Mouse (Mus musculus) cerebellum, postnatal 10 days (tissue): ENCODE data around the gene Gm4792.

Experiments used
- DNase-seq, 2 experiments: peaks; one replicate each; pipeline ENCODE4 v3.0.0; 2021; ENCODE audit warnings: mixed read lengths in 2 of 2

Gene Gm4792

DNA sequence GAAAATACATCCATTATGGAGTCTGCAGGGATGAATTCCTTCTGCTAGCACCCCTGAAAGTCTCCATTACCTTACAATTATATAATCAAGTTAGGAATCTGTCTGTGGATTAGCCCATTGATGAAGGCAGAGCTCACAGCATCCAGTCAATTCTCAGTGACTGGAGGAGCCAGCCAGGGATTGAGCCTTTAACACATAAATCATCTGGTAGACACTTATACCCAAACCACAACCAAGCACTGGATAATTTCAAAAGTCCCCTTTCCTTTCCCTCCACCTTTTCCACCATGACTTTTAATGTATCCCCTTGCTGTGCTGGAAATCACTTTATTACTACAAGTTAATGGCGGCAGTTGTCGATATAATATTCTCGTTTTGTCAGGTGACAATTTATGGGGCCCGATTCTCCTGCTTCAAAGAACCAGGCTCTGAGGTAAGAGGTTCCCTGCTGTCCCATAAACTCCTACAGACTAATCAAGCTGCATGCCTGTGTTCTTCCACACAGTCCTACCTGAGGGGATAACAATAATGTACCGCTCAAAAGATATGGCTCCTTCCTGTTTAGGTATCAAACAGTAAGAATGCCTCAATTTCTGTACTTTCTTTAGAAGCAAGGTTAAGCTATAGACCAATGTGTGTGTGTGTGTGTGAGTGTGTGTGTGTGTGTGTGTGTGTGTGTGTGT, 2.4 kb downstream of the Gm4792 start:
- DNase-seq = no peak

GRCm38 (mm10) chr10:94294933-94295750, 3.4 kb downstream of the Gm4792 start:
- peak; percentile 86 to 87 for DNase-seq

DNA sequence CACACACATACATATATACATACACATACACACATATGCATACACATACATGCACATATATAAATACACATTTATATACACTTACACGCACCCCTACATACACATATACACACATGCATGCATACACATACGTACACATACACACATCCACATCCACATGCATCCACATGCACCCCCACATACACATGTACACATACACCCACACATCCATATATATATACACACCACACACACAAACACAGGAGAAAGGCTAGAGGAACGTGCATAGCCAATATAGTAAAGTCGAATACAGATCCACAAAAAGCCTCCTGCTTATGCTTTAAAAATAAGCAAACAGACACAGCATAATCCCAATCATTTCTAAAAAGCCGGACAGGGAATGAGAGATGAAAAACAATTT, 4.1 kb downstream of the Gm4792 start:
- DNase-seq = no peak

DNA sequence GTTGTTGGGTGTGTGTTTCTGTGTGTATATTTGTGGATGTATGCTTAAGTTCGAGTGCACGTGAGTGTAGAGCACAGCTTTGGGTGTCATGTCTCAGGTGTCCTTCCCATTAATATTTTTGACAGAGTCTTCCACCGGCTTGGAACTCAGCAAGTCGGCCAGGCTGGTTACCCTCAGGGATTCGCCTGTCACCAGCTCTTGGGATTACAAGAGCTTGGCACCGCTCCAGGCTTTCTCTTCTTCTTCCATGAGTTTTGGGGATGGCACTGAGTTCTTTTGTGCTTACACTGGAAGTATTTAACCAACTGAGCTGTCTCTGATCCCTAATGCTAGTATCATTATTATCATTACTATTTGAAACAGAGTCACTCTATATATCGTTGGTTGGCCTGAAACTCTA, 15.7 kb downstream of the Gm4792 start:
- DNase-seq = peak; percentile 56 to 58

DNA sequence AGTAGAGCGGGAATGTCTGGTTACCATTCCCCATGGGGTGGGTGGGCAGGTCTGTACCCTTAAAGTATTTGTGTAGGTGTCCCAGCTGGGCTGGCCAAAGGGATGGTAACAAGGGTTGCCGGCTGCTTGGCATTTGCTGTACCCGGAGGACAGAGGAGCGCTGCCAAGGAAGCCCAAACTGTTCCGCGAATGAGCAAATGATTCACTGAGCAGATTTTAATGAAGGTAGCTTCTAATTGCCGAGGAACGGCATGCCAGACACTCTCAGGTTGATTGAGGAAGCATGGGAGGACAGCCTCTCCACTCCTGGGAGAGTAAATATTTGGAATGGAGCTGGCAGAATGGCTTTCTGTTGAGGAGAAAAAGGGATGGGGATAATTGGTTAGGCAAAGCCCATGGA, 16.3 kb downstream of the Gm4792 start:
- DNase-seq = peak; percentile 79 to 83

GRCm38 (mm10) chr10:94276511-94276910, 22.0 kb downstream of the Gm4792 start:
- DNase-seq = no peak

DNA sequence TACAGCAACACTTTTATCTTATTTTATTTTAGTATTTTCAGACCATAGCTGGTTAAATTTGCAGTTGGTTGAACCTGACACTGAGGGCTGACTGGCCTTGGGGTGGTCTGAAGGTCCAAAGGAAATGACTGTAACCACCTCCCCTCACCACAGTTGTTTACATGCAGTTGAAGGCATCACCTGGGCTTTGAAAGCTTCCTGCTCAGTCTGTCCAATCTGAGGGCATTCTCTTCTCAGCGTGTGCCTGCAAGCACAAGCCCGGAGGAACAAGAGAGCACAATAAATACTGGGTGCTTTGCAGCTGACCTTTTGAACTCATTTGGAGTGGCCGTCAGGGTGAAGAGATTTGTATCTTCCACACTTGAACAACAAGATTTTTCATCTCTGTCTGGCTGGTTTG, 23.2 kb downstream of the Gm4792 start:
- no peak for DNase-seq

DNA sequence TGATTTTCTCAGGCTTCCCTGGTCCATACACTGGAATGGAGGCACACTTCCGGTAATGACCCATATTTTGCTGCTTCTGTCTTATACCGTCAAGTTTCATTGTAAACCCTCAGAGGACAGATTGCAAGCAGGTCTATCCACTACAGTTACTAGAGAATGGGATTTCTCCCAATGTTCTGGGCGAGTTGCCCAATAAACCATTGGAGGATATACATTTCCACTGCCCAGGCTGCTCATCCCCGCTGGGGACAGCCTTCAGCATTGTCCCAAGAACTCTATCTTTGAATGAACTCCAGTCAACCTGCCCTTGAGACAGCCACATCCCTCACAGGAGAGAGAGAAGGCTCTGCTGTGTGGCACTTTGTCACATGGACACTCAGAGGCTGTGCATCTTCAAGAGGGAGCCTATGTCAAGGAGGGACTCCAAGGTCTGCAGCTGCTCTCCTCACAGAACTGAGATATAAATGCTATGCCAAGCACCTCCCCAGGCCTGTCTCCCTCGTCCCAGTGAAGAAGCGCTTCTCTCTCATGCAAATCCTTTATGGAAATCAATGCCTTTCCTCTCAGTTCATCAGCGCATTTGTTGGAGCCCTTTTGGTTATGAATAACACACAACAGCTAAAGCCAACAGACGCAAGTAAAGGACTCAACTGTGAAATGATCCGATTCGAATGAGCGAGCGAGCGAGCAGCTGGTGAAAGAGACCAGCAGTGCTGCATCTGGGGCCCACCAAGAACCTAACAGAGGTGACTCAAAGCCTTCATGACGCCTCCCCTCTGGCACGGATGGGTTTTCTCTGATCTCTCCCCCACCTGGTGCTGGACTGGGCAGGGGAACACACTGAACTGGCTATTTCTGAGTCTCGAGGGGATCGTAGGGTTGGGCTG, 32.6 kb downstream of the Gm4792 start:
- peak; percentile 69 to 75 for DNase-seq

GRCm38 (mm10) chr10:94263211-94263610, 35.3 kb downstream of the Gm4792 start:
- no peak for DNase-seq

GRCm38 (mm10) chr10:94262646-94263045, 35.9 kb downstream of the Gm4792 start:
- no peak for DNase-seq

DNA sequence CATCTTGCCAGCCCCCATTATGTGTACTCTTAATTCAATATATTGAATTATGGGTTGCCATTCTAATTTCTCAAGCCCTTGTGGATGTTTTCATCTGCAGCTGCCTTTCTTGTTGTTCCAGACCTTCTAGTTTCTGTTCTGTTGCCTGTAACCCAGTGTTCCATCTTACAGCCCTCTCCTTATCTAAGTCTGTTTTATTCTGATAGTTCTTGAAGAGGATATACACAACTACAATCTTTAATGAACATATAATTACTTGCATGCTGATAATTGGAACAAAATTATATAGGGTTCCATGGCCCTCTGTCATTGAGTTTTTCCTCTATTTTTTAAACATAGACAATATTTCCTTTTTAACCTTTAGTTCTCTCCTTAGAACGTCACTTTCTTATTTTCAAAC, 38.0 kb downstream of the Gm4792 start:
- no peak for DNase-seq

- no peak for DNase-seq
Measured at GRCm38 (mm10) chr10:94256518-94256917, 42.0 kb downstream of the Gm4792 start.

GRCm38 (mm10) chr10:94255744-94256143, 42.8 kb downstream of the Gm4792 start:
- no peak for DNase-seq

GRCm38 (mm10) chr10:94254766-94255165, 43.7 kb downstream of the Gm4792 start:
- no peak for DNase-seq

DNA sequence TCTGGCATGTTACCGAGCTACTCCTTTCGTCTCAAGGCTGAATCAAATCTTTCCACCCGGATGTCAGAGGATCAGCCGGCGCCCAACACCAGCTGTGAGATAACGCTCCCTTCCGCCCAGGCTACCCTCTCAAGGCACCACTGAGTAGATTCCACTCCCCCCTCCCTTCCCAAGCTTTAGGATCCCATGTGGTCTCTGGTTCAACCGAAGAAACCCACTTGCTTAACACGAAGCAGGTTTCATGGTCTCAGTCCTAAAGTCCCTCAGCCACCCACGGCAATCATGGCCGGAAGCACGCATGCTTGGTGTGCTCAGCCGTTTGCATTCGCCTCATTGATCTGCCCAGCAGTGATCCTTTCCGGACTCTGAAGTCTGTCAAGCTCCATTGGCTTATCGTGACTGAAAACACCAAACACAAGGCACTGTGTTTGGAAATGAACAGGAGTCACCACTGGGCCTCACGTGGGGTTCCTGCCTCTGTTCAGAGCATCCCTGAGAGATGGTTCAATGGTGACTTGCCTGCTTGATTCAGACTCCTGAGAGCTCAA, 45.2 kb downstream of the Gm4792 start:
- DNase-seq = no peak

- DNase-seq = peak; percentile 20 to 26
Measured at GRCm38 (mm10) chr10:94249575-94250456, 48.7 kb downstream of the Gm4792 start.

- no peak for DNase-seq
Measured at GRCm38 (mm10) chr10:94247748-94248349, 50.7 kb downstream of the Gm4792 start.
